9 mouse cellular contexts compared by ENCODE assay signal in the genomic region with DNA sequence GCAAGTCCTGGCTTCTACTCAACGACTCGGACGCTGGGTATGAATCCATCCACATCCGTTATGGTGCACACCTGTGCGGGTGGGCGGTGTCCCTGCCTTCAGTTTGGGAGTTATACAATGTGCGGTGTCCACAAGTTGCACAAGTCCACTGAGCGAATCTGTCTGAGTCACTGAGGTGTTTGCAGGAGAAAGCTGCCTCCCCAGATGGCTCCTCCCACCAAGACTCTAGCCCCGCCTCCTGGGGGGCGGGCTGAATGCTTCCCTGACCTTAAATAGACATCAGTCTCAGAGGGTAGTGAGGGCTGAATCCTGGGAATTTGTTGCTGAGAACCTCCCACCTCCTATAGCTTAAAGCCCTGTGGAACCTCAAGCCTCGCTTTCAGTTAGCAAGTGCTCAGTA. TPM values are rescaled to one million over a fixed set of nuclear protein-coding genes. Genes with fewer than 3 reads are reported as not detected.
DNase-seq lines count a peak whose midpoint lies in the region; ATAC-seq and TF ChIP-seq lines count a peak whose summit lies in the region.
"Had no signal": no experiment of that assay in that cellular context is flagged by ENCODE, and none has a peak within 500 bp of the region (broad histone marks: within the 10 kb centered on the region; RNA-seq: fewer than 3 reads in every experiment).

No protein-coding gene starts in this region.

- 94% methylated on average over 11 of the region's 11 CpGs for WGBS in hindbrain, embryonic 11.5 days
- 96% methylated on average over 11 of the region's 11 CpGs for WGBS in forebrain, embryonic 10.5 days

- no peaks in the 10 kb centered on the region for H3K9me3 ChIP-seq in ES-E14 (ENCODE audit: control insufficient read depth, insufficient read depth, low read depth, low read length)
- no peaks in the 10 kb centered on the region for H3K9me3 ChIP-seq in hindbrain, embryonic 11.5 days (ENCODE audit: control insufficient read depth, low read length)
- no peaks in the 10 kb centered on the region for H3K9me3 ChIP-seq in forebrain, embryonic 10.5 days
- H3K9me3 ChIP-seq: heart, embryonic 15.5 days had no signal

- no peak overlapping the region for H3K4me2 ChIP-seq in hindbrain, embryonic 11.5 days (replicated peaks; ENCODE audit: low read depth, low read length)
- H3K4me2 ChIP-seq: heart, embryonic 15.5 days had no signal

- in situ Hi-C loops in ES-E14 (cut with MboI; ENCODE audit: low sequenced_read_pairs in 2 of 2, unreplicated experiment in 2 of 2): no loop called here

- peak; percentile 47; the same call in 1 of the 2 replicates for ATAC-seq in erythroblast, adult 5-6 weeks (replicated peaks; ENCODE audit: low FRiP score, poor library complexity, severe bottlenecking)
- no peak for ATAC-seq in hindbrain, embryonic 11.5 days (ENCODE audit: low FRiP score)

- H3K27ac ChIP-seq in ES-E14 (ENCODE audit: insufficient read depth, low read depth, low read length, poor library complexity, severe bottlenecking): no peak overlapping the region
- no peak overlapping the region for H3K27ac ChIP-seq in hindbrain, embryonic 11.5 days (ENCODE audit: low read depth, low read length)
- no peak overlapping the region for H3K27ac ChIP-seq in forebrain, embryonic 10.5 days
- H3K27ac ChIP-seq: heart, embryonic 15.5 days had no signal

- H3K9ac ChIP-seq in ES-E14 (ENCODE audit: insufficient read depth, low read depth, low read length, poor library complexity, severe bottlenecking): no peak overlapping the region
- H3K9ac ChIP-seq in hindbrain, embryonic 11.5 days (ENCODE audit: low read depth, low read length): no peak overlapping the region
- H3K9ac ChIP-seq: heart, embryonic 15.5 days had no signal

- peak overlapping the region; percentile 21 to 36; a peak in 3 of 4 replicates for H3K4me3 ChIP-seq in ES-E14 (ENCODE audit: insufficient read depth in 1 of 2, low read depth in 1 of 2, low read length in 2 of 2, poor library complexity in 1 of 2, severe bottlenecking in 1 of 2)
- no peak overlapping the region for H3K4me3 ChIP-seq in hindbrain, embryonic 11.5 days (ENCODE audit: low read depth, low read length)
- H3K4me3 ChIP-seq in forebrain, embryonic 10.5 days: no peak overlapping the region
- H3K4me3 ChIP-seq: heart, embryonic 15.5 days had no signal

- H3K36me3 ChIP-seq in ES-E14 (ENCODE audit: control insufficient read depth, insufficient read depth, low read length, poor library complexity, severe bottlenecking): no peaks in the 10 kb centered on the region
- H3K36me3 ChIP-seq in hindbrain, embryonic 11.5 days (ENCODE audit: control insufficient read depth, insufficient read depth, low read length): no peaks in the 10 kb centered on the region
- H3K36me3 ChIP-seq in forebrain, embryonic 10.5 days (replicated peaks): no peaks in the 10 kb centered on the region
- H3K36me3 ChIP-seq: heart, embryonic 15.5 days had no signal

- H3K4me1 ChIP-seq in ES-E14 (ENCODE audit: control insufficient read depth in 2 of 2, insufficient read depth in 2 of 2, low read length in 2 of 2, poor library complexity in 1 of 2): peaks cover 2 to 4% of the 10 kb centered on the region in 2 experiments; a peak in 2 of 4 replicates
- no peaks in the 10 kb centered on the region for H3K4me1 ChIP-seq in hindbrain, embryonic 11.5 days (replicated peaks; ENCODE audit: control insufficient read depth, insufficient read depth, low read length)
- peaks cover 4% of the 10 kb centered on the region; the same call in 1 of the 2 replicates for H3K4me1 ChIP-seq in forebrain, embryonic 10.5 days

- DNase-seq in ES-E14 (ENCODE audit: low read depth, low spot score): peak; percentile 78
- peak; percentile 50 for DNase-seq in kidney, postnatal 10 days
- DNase-seq in lung, postnatal 10 days: peak; percentile 61
- no peak for DNase-seq in hindbrain, embryonic 11.5 days (ENCODE audit: low spot score)
- DNase-seq in spleen, postnatal 14 days (ENCODE audit: low spot score in 2 of 2): no peak
- DNase-seq in forebrain, embryonic 10.5 days (ENCODE audit: extremely low spot score, low spot score): no peak
- DNase-seq in frontal cortex, adult 2 months (ENCODE audit: extremely low spot score in 1 of 2, low spot score in 1 of 2): no peak

- no peaks in the 10 kb centered on the region for H3K27me3 ChIP-seq in hindbrain, embryonic 11.5 days (ENCODE audit: control insufficient read depth, insufficient read depth, low read length)
- H3K27me3 ChIP-seq in forebrain, embryonic 10.5 days (ENCODE audit: poor library complexity, severe bottlenecking): no peaks in the 10 kb centered on the region
- H3K27me3 ChIP-seq: heart, embryonic 15.5 days had no signal

TF ChIP-seq in ES-E14, 5 proteins besides CTCF, POLR2A, EP300 and RAD21:
- TF ChIP-seq MAFK (IDR thresholded peaks at IDR 0.05; ENCODE audit: insufficient read depth, low read depth, low read length): no peak
- no peak for TF ChIP-seq ZNF384 (IDR thresholded peaks at IDR 0.05; ENCODE audit: low read depth, low read length)
- TF ChIP-seq CHD2 (IDR thresholded peaks at IDR 0.05; ENCODE audit: low read depth, low read length): no peak
- no peak for TF ChIP-seq HCFC1 (IDR thresholded peaks at IDR 0.05; ENCODE audit: borderline replicate concordance, insufficient read depth, low read length)
- no peak for TF ChIP-seq ZC3H11A (IDR thresholded peaks at IDR 0.05; ENCODE audit: borderline replicate concordance, low read depth, low read length)
TF ChIP-seq in ES-E14: peak in this region for 0.

RNA-seq across cellular contexts. Expression of a gene that starts 35.6 kb away (rescaled TPM):
- 536 and 572 TPM in 2 replicates for total RNA-seq in ES-E14 (2012; rRNA removed)
- total RNA-seq in erythroblast, adult 5-6 weeks (2015; ENCODE audit: low replicate concordance): 138 and 172 TPM in 2 replicates
- total RNA-seq in erythroblast, adult 5-6 weeks (2017; ENCODE audit: low replicate concordance): 182 and 196 TPM in 2 replicates
- 804 and 817 TPM in 2 replicates for polyA plus RNA-seq in hindbrain, embryonic 11.5 days (2014; fragmentation: Nextera tagmentation; extraction: Ambion mirVana)
- 647 and 664 TPM in 2 replicates for polyA plus RNA-seq in forebrain, embryonic 10.5 days (2016; fragmentation: Nextera tagmentation; extraction: Ambion mirVana)
- 294 and 339 TPM in 2 replicates for polyA plus RNA-seq in frontal cortex, adult 2 months (2012; rRNA removed)

Comparison
In these comparisons a context has a peak if more than half of its experiments do, and no peak if none do; other contexts are left out.
1. DNase-seq: peak in ES-E14 (single experiment), kidney, postnatal 10 days (single experiment) and lung, postnatal 10 days (single experiment); none in hindbrain, embryonic 11.5 days (single experiment), spleen, postnatal 14 days (0 of 2), forebrain, embryonic 10.5 days (single experiment) and frontal cortex, adult 2 months (0 of 2).
2. H3K4me3 ChIP-seq: peak in ES-E14 (2 of 2); none in hindbrain, embryonic 11.5 days (single experiment) and forebrain, embryonic 10.5 days (single experiment).